Mouse (Mus musculus) lung, adult 2 months (tissue): Measurements from ENCODE around the gene Lmntd2.

ENCODE experiments used
- CTCF ChIP-seq: fragments of 200-500 bp; IDR thresholded peaks from 2 replicates; pipeline ENCODE4 v1.5.1; 2011; ENCODE audit warnings: mild to moderate bottlenecking, low read length, control low read depth; ENCODE audit not compliant: insufficient read depth
- POLR2A ChIP-seq: fragments of 200-500 bp; IDR thresholded peaks from 2 replicates; pipeline ENCODE4 v1.6.1; 2011; ENCODE audit warnings: low read depth, mild to moderate bottlenecking, control low read depth, low read length, borderline replicate concordance; ENCODE audit errors: extremely low read depth

- TF ChIP-seq CTCF, result no peak
- no peak for TF ChIP-seq POLR2A
Observed at GRCm38 (mm10) chr7:141220377-141220776, 6.5 kb upstream of the Lmntd2 start.
